Mouse (Mus musculus) c-Kit-positive CD71-negative TER-119-negative erythroid progenitor cells, embryonic 14.5 days (primary cell): ENCODE data around the gene Sema7a.

Experiments used
- DNase-seq: peaks from one replicate; pipeline ENCODE4 v3.0.0-alpha.2; 2013; ENCODE audit warnings: low read depth

Gene Sema7a

DNA sequence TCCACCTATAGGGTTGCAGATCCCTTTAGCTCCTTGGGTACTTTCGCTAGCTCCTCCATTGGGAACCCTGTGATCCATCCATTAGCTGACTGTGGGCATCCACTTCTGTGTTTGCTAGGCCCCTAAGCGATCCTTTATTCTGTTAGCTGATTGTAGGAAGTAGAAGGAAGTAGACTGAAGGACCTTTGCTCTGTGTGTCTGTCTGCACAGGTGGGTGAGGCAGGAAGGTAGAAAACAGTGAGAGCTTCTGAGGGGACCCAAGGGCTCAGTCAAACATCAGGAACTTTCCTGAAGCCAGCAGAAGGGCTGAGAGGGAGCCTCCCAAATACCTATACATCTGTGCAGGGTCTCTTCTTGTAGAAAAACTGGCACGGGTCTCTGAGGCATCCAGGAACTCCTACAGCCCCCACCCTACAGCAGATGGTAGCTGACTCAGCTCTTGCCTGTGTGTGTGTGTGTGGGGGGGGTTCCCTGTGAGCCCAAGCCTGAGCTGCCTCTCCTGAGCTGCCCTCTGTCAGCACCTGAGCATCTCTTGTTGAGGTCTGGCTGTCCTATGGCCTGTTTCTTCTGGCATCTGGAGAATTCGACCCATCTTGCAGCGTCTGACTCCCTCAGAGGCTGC, 35.4 kb downstream of the Sema7a start:
- DNase-seq = no peak

DNA sequence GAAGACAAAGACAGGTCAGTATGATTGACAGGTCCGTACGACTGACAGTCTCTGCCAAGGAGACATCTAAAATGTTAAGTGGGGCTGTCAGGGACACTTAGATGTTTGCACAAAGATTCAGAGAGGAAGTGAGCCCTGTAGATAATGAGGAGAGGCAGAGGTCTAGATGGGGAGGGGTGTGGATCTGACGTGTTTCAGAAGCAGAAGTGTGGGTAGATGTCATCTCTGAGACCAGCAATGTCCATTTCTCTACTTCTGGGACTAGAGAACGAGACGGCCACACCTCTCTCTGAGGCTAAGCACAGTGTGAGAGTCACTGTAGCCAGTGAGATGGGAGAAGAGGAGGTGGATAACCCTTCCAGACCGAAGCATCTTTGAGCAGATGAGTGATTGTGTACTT, 38.1 kb downstream of the Sema7a start:
- DNase-seq = no peak

DNA sequence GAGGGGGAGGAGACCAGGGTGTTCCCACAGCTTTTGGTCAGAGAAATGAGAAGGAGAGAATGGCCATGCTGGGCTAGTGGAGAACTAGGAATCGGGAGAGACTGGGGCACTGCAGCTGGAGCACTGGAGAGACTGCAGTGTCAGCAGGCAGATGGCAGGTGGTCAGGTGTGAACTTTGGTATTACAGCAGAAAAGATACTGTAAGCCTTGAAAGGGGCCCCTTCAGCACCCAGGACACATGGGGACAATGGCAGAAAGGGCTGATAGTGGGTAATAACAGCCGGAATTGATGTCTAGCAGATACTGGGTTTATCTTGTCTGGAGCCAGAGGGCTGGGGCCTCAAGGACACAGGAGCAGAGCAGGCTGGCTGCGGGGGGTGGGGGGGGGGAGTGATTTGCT, 38.9 kb downstream of the Sema7a start:
- DNase-seq = no peak

DNA sequence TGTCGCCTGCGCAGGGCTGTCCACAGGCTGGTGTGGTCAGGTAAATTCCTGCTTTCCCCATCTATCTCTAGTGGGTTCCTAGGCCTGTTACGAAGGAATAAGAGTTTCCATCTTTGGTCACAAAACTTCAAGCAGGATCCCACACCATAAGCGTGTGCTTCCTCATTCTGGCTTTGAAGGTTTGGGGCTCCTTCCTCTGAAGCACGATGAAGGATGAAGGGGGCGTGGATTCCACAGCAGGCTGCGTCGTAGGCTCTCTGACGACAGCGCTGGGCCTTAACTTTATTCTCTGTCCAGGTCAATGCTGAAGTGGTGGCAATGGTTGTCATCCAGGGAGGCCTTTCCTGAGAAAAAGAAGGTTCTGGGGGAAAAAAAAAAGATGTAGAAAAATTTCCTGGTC, 40.7 kb downstream of the Sema7a start:
- no peak for DNase-seq

DNA sequence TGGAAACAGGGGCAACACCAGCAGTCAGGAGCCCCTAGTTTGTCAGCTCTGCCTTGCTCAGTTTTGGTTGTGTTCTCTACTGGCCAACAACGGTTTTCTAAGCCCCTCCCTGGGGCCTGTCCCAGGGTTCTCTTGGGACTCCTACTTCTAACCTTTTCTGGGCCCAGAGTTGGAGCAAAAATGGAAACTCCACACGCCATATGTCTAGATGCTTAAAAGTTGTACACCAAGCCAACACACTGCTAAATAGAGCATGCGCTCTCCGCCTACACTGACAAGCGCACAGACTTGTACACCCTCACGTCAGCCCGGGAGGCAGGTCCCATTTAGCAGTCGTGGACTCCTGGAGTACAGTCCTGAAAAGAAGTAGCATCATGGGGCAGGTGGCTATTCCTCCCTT, 45.4 kb downstream of the Sema7a start:
- DNase-seq = no peak

DNA sequence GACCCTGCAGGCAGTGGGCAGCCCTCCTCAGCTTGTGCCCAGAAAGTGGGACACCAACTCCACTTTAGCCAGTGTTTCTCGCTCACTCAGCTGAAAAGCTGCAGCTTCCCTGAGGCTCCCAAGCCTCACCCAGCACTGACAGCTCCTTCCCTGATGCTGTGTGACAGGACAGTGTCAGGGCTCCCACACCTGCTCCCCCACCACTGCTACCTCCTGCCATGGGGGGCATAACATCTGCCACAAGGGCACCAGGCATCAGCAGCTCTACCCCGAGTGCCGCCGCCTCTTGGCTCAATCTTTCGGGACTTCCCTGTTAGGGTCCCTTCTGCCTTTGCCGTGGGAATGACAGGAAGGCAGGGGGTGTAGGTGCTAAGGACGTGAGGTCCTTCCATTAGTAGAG, 46.4 kb downstream of the Sema7a start:
- DNase-seq = no peak

DNA sequence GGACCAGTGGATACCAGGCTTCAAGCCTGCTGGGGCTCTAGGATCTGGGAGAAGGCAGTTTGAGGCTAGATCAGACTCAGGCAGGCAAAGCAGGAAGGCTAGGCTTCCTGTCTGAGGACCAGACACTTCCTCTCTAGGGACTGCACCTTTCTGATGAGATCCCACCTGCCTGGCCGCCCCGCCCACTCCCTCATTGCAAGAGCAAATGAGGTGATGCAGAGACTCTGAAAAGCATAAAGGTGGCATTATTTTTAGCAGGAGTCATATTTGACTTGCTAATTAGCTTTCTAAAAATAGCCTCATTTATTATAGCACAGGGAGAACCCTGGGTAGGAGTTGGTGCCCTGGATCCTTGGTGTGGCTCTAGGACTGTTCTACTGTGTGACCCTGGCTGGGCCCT, 48.2 kb downstream of the Sema7a start:
- DNase-seq = no peak

DNA sequence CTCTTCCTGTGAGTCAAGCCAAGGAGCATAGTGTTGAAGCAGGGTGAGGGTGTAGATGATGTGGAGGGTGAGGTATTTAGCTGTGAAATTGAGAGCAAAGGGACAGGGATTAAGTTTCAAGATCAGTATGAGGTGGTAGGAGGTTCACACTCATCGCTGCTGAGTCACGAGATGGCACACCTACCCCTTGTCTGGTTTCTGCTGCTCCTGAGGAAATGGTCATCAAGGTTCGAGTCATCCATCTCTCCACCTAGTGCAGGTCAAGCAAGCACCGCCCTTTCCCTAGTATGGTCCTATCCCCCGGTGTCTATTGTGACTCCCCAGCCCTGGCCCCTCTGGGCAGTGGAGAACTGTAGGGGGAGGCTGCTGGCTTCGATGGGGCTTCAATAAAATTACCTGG, 49.4 kb downstream of the Sema7a start:
- no peak for DNase-seq

DNA sequence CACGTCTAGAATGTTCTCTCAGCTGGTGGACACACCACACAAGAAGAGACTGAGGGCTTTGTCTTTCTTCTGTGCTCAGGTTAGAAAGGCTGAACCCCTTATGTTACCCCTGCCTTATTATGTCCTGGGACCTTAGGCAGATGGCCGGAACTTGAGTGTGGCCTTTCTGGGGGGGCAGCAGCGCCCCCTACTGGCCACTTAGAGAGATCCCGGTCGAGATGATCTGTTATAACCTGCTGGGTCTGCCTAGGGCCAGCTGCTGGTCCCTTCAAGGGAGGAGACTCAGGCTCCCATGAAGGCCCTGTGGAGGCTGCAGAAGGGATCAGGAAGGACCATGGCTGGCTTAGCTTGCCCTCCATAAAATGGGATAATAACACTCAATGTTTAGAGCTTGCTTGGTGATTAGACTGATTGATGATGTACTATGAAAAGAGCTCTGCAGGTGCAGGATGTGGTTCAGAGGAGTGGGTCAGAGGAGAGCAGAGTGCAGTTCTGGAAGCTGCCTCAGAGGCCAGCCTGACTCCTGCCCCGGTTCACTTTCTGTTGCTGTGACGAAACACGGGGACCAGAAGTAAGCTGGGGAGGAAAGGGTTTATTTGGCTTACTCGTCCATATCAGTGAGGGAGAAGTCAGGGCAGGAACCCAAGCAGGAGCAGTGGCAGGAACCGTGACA, 50.7 kb downstream of the Sema7a start:
- DNase-seq = no peak

DNA sequence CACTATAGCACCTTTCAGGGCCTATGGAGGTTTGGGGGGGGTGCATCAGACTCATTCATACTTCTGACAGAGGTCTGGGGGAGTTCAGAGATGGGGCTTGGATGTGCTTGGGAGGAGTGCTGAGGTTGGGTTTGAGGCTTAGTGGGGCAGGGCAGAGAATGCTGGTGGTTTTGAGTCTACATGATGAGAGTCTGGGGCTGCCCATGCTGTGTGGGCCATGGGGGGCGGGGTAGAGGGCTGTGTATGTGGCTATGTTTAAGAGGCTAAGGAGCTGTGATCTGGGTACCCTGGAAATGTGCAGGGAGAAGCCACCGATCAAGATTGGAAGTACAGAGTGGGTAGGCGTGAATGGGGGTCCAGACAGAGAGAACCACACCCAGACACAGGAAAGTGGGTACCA, 52.1 kb downstream of the Sema7a start:
- DNase-seq = no peak

DNA sequence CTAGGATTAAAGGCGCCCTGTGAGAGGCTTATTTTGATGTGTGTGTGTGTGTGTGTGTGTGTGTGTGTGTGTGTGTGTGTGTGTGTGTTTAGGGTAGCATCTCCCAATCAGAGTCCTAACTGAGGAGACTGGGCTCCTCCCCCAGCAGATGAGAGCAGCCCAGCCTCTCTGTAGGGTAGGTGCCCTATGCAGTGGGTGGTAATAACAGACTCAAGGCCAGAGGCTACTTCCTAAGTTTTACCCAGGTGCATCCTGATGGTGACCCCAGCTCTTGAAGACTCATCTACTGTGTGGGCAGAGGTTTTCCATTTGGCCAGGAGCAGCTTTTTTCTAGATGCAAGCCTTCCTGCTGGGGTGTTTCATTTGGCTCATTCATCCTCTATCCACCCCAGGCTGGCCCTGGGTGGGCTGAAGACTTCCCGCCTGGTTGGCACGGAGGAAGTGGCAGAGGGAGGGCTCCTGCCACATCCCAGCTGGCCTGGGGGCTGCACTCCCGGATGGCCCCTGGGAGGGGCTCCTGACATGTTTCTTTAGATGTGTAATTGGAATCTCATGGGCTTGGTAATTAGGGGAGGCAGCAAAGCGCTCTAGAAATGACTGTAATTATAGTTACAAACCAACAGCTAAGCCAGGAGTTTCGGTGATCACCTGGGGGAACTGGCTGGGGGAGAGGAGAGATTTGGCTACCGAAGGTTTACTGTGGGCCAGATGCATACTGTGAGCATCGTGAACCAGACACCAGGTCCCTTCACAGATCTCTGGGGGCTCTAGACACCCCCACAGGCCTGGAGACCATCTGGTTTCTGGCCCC, 53.1 kb downstream of the Sema7a start:
- DNase-seq = no peak

DNA sequence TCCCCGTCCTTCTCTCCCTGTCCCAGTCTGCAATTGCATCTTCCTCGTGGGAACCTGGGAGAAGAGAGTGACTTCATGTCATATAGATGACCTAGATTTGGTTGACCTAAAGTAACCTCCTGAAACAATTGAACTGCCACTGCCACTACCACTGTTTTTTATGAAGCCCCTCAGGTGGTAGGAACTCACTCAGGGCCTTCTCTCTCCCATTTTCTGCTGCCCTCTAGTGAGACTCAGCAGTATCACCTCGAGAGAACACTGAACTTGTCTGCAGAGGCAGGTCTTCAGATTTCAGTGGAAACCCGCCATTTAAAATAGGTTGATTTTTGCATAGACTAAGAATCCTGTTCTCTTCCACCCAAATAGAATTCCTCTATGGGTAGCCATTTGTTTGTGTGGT, 55.4 kb downstream of the Sema7a start:
- no peak for DNase-seq

DNA sequence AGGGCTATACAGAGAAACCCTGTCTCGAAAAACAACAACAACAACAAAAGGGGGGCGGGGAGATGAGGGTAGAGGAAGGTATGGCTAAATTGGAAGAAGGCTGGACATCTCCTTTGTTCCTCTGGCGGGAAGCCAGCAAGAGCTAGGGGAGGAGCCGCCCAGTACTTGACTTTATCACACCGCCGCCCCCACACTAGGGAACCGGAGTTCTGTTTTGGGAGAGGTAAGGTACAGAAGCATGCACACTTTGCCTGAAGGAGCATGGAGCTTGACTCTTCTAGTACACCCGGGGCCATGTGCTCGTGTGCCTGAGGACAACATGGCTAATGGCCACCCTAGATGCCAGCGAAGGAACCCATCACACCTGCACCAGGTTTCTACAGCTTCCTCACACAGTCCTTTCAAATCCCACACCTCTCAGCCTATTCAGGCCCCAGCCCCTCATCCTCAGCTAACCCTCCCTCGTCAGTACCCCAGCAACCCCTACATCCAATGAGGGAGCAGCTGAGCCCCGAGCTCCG, 57.7 kb downstream of the Sema7a start:
- DNase-seq = no peak

DNA sequence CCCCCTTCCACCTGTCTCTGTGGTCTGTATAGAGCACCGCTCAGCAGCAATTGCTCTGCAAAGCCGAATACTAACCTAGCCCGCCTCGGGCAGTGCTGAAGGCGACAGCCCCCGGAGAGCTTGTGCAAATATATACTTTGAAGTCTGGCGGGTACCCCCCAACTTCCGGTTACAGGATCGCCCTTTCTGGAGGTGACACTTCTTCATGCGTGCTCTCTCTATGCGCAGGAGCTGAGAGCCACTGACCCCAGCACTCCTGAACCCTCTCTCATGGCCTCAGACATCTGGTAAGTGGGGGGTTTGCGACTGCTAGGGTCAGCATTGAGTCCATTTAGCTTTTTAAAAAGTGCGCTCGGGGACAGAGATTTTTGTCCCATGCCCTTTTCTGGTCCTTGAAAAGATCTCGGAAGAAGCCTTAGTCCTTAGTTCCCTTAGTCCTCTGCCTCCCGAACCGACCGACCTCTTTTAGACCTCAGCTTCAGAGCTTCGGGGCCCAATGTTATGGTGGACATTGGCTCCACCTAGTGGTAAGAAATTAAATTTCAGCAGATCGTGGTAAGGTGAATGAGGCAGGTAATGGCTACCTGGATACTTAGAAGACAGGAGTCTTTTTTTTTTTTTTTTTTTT, 58.2 kb downstream of the Sema7a start:
- no peak for DNase-seq

DNA sequence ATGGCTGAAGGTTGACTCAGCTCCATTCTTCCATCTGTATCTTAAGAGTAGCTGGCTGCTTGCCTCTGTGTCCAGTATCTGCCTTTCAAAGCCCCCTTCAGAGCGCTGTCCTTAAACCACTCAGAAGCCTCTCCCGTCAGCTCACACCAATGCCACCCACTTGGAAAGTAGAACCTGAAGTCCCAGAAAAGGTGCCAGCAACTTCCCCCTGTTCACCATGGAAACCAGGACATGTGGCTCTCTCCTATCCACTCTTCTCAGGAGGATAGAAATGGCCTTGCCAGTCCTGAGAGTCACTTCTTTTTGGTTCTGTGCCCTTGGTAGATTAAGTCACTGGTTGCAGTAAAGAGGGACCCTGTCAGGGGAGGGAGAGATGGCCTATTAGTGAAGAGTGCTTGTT, 58.8 kb downstream of the Sema7a start:
- DNase-seq = no peak

DNA sequence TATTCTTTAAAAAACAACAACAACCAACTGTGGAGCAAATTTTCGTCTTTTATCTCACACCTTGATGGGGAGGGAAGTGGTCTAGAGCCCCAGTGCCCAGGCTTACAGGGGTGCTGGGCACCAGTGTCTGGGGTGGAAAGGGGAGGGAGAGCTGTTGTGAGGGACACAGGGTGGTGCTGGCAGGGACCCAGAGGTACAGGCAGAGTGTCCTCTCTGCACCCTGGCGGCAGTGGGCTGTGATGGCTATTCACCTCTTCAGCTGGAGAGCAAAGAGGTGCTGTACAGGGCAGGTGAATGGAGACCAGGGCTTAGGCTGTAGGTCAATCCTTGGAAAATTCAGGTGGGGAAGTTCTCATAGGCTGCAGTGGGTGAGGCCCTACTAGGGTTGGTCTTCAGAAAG, 59.8 kb downstream of the Sema7a start:
- DNase-seq = no peak

DNA sequence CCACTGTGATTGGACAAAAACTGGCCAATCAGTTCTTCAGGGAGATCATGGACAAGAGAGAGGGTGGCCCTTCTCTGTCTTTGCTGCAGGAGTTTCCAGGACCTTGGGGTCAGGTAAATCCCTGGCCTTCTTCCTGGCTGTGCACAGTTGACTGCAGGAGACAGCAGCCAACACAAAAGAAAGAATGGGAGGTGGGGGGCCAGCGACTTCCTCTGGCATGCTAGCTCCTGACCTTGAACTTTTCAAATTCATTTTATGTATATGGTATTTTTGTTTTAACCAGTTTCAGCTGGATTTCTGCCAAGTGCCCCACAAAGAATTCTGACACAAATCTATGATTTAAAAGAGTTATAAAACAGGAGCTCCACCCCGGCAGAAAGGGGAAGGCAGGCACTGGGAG, 63.4 kb downstream of the Sema7a start:
- no peak for DNase-seq

DNA sequence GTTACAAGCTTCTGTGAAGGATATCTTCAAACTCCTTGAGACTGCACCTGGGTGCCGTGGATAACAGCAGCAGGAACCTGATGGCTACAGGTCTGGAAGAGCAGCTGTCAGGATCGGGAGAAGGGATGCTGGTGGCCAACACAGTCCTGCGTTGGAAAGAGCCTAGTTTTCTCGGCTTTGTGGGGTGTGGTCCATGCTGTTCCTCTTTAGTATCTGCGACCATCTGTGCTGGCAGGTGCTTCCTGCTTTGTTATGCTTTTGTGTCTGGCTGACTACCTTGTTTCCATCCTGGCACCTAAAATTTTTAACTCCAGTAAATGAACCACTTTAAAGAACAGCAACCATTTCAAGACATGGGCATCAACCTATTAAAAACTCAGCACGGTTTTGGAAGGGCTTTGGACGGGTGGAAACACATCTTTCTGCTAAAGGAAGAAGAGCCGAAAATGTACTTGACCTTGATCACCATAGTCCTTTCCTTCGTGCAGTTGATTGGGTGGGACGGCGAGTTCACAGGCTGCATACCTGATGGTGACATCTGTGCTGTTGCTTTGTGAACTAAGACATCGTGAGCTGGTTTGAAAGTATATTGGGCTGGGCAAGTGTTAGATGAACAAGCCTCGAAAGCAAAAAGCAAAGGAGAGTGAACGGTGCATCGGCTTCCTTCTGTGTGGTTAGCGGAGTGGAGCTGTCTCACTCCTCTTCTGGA, 66.0 kb downstream of the Sema7a start, which contains the start of gene Cyp11a1:
Gene Cyp11a1 (plus strand): TSS at position 659 of the 709 bp plus-strand sequence.
- DNase-seq = no peak

DNA sequence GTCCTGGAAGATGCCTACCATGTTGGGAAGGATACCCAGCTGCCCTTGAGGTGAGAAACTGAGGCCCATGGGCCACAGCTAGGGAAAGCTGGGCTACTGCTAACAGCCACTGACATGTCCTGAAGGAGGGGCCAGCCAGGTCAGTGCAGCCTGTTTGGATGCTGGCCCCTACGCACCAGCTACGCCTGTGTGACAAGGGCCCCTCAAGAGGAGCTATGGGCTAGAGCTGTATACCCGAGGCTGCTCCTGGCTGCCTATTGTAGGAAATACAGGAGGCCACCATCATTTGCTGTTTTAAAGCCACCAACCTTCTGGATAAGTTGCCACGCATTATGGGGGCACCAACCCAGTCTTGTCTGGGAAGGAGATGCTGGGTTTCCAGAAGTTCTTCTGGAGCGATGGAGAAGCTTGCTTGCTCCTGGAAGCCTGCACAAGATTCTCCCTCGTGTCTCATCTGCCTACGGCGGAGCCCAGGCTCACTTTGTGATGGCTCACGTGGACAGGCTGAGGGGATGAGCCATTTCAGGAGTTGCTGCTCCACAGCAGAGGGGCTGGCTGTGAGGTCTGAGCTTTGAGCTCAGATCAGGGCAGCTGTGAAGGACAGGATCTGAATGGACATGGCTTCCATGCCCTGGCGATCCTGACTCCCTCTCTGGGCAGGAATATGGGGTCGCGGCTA, 68.6 kb downstream of the Sema7a start:
- DNase-seq = no peak

DNA sequence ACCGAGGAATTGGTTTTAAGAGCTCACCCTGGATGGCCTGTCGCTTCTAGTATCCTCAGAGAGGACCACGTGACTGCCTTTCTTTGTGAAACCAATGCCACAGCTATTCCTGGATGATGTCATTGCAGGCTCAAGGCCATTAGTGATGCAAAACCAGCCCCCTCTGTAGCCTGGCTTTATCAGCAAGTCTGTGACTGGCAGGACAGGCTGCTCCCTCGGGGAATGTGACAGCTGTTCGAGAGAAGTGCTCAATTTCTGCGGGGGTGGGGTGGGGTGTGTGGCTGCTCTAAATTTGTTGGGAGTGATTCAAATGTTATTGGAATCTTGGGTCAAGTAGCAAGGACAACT, 69.1 kb downstream of the Sema7a start:
- no peak for DNase-seq

DNA sequence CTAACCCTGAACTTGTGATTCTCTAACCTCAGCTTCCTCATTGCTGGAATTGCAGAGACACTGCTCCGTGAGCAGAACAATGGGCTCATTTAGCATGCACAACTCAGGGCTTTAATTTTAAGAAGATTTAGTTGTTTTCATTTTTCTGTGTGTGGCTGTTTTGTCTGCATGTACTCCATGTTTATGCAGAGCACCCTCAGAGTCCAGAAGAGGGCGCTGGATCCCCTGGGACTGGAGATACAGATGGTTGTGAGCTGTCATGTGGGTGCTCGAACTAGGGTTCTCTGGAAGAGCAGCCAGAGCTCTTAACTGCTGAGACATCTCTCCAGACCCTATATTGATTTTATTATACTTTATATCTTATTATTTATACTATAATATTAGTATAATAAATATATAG, 69.7 kb downstream of the Sema7a start:
- DNase-seq = no peak

DNA sequence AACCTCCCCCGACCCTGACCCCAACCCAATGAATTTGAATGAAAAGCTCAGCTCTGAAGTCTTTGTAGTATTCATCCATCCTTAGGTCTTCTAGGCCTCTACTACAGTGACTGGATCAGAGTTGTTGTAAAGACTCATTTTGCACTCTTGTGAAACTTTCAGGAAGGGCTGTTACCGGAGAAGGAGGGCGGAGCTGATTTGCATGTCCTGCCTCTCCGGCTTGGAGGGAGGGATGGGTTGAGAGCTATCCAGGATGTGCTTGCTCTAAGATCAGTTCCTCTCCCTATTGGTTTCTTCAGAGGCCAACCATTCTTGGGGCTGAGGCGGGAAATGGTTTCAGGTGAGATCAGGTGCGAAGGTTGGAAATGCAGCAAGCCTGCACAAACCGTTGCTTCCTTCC, 71.1 kb downstream of the Sema7a start:
- no peak for DNase-seq
